Mouse (Mus musculus) heart, adult 2 months (tissue): ENCODE results near the gene Dab1. TPM values are rescaled to one million over a fixed set of nuclear protein-coding genes. Genes with fewer than 3 reads are reported as not detected.

Source experiments
- DNase-seq, 2 experiments: peaks; one replicate each; pipeline ENCODE4 v3.0.0; 2021
- H3K27ac ChIP-seq: fragments of 200-600 bp; 2 replicates; pipeline ENCODE4 v1.8.1; 2022
- H3K27me3 ChIP-seq: fragments of 200-500 bp; 2 replicates; pipeline ENCODE4 v1.6.1; 2012; ENCODE audit warnings: mild to moderate bottlenecking, low read length, inconsistent platforms, mixed read lengths; ENCODE audit not compliant: control insufficient read depth, insufficient read depth
- H3K36me3 ChIP-seq: fragments of 200-500 bp; 2 replicates; pipeline ENCODE4 v1.6.1; 2012; ENCODE audit warnings: low read length, inconsistent platforms; ENCODE audit not compliant: control insufficient read depth, insufficient read depth
- H3K4me1 ChIP-seq: fragments of 200-500 bp; 2 replicates; pipeline ENCODE4 v1.6.1; 2011; ENCODE audit warnings: low read length; ENCODE audit not compliant: control insufficient read depth, insufficient read depth
- H3K4me3 ChIP-seq: fragments of 200-600 bp; 2 replicates; pipeline ENCODE4 v1.8.1; 2022
- H3K79me2 ChIP-seq: fragments of 200-500 bp; replicated peaks from 2 replicates; pipeline ENCODE4 v1.6.1; 2012; ENCODE audit warnings: mild to moderate bottlenecking, inconsistent platforms, low read length, moderate library complexity, mixed read lengths; ENCODE audit not compliant: control insufficient read depth, insufficient read depth
- H3K9ac ChIP-seq: fragments of 200-500 bp; 2 replicates; pipeline ENCODE4 v1.6.1; 2012; ENCODE audit warnings: low read depth, mild to moderate bottlenecking, control low read depth, inconsistent platforms, low read length, mixed read lengths
- CTCF ChIP-seq: fragments of 200-600 bp; IDR thresholded peaks from 2 replicates; pipeline ENCODE4 v1.8.1; 2022; ENCODE audit warnings: antibody characterized with exemption, mild to moderate bottlenecking, moderate library complexity
- EP300 ChIP-seq: fragments of 200-500 bp; IDR thresholded peaks from 2 replicates; pipeline ENCODE4 v1.6.1; 2011; ENCODE audit warnings: low read depth, low read length, control low read depth; ENCODE audit not compliant: insufficient read depth
- POLR2A ChIP-seq: fragments of 200-500 bp; IDR thresholded peaks from 2 replicates; pipeline ENCODE4 v1.6.1; 2011; ENCODE audit warnings: mild to moderate bottlenecking, low read depth, low read length, control low read depth; ENCODE audit not compliant: insufficient read depth
- WGBS: fragments of 180-500 bp; shearing (Covaris S2); methylation state at CpG from one replicate; pipeline ENCODE4 v1.1.7; 2018; 5-methylcytosine and 5-hydroxymethylcytosine counted together
- intact Hi-C: fragments of 180-260 bp; cut with DNase I; formaldehyde crosslinking; loops from one replicate; pipeline ENCODE4 v1.15.1; 2025
- polyA plus RNA-seq: library from polyadenylated mRNA; depleted of rRNA; stranded (reverse); fragments of >200 nt; gene quantifications from 2 replicates; pipeline ENCODE4 v1.2.3, GENCODE M21; 2012
- total RNA-seq, 2 experiments: library from RNA; stranded (reverse); gene quantifications; 2 replicates each; pipeline ENCODE4 v1.2.3; 2021

Dab1 gene
- total and polyA plus RNA-seq, 3 experiments, result 0.21 TPM; not detected in 2

DNA sequence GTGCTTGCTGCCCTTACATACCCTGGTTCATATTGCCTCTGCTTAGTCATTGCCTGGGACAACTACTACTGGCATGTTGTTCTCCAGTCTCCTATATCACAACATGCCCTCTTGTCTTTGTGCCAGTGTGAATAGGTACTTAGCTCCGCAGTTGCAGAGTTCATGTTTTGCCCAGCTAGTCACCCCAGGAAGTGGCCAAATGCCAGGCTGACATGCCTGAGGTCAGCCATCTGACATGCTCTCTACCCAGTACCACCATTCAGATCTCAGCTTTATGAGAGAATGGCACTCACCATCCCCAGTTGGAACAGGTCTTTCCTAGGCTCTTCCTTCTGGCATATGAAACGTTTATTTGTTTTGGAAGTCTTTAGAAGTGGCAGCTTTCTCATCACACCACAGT, 355.4 kb downstream of the Dab1 start:
- 58% methylated on average over 2 of the region's 2 CpGs for WGBS
- H3K4me3 ChIP-seq, result no peak overlapping the region
- no peak overlapping the region for H3K9ac ChIP-seq
- TF ChIP-seq POLR2A, result no peak
- TF ChIP-seq CTCF, result no peak
- TF ChIP-seq EP300, result no peak
- no peaks in the 10 kb centered on the region for H3K4me1 ChIP-seq
- no peaks in the 10 kb centered on the region for H3K27me3 ChIP-seq
- H3K36me3 ChIP-seq, result no peaks in the 10 kb centered on the region
- no peaks in the 10 kb centered on the region for H3K79me2 ChIP-seq
- DNase-seq, result no peak
- intact Hi-C loops, result no loop called here
- H3K27ac ChIP-seq, result no peak overlapping the region

- Histone ChIP-seq H3K4me3 (no peak overlapping the region), H3K4me1 (no peaks in the 10 kb centered on the region), H3K36me3 (no peaks in the 10 kb centered on the region), H3K9ac (no peak overlapping the region), H3K79me2 (no peaks in the 10 kb centered on the region), H3K27ac (no peak overlapping the region), H3K27me3 (no peaks in the 10 kb centered on the region)
- DNase-seq, result no peak
- TF ChIP-seq POLR2A, result no peak
- no peak for TF ChIP-seq EP300
- no peak for TF ChIP-seq CTCF
- intact Hi-C loops, result no loop called here
- WGBS, result 74% methylated on average over 2 of the region's 2 CpGs
Measured at GRCm38 (mm10) chr4:103974946-103975345, 355.8 kb downstream of the Dab1 start.

DNA sequence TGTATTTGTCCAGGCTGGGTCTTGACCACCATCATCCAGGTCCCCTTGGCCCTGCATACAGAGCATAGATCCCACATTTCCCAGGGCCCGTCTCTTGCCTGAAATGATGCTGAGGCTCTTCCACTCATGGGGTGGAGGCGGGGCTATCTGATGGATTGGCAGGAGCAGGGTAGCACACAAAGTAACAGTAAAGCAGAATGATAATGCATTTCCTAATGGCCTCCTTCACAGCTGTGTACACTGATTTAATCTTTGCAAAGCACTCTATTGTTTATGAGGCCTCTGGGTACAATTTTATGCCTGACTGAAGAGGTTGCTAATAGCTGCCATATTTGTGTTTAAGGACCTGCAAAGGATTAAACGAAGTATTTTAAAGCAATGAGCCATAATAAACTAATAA, 374.7 kb downstream of the Dab1 start:
- Histone ChIP-seq H3K4me1 (no peaks in the 10 kb centered on the region), H3K27ac (no peak overlapping the region), H3K27me3 (no peaks in the 10 kb centered on the region), H3K9ac (no peak overlapping the region), H3K4me3 (no peak overlapping the region), H3K36me3 (no peaks in the 10 kb centered on the region), H3K79me2 (no peaks in the 10 kb centered on the region)
- intact Hi-C loops, result no loop called here
- 70% methylated on average over 3 of the region's 3 CpGs for WGBS
- TF ChIP-seq CTCF, result no peak
- no peak for TF ChIP-seq EP300
- TF ChIP-seq POLR2A, result no peak
- no peak for DNase-seq

DNA sequence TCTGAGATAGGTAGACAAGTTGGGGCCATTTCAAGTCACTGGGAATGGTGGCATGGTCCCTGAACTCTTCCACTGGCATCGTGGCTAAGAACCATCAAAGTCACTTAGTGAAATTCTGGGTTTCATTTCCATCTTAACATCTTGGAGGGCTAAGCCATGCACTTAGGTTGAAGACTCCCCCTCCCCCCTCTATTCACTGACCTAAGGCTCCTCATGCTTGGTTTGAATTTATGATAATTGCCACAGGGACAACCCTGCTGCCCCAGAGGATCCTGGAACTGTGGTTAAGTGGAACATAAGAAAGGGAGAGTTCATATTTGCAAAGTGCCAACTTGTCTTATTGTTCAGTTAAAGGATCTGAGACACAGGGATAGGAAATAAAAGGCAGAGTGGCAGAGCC, 375.2 kb downstream of the Dab1 start:
- intact Hi-C loops, result no loop called here
- TF ChIP-seq EP300 (no peak), CTCF (no peak), POLR2A (no peak)
- H3K27ac ChIP-seq, result no peak overlapping the region
- H3K36me3 ChIP-seq, result no peaks in the 10 kb centered on the region
- H3K4me1 ChIP-seq, result no peaks in the 10 kb centered on the region
- no peak for DNase-seq
- no peaks in the 10 kb centered on the region; the same call in 1 of the 2 replicates for H3K27me3 ChIP-seq
- 64% methylated on average over 1 of the region's 1 CpGs for WGBS
- no peaks in the 10 kb centered on the region for H3K79me2 ChIP-seq
- no peak overlapping the region for H3K4me3 ChIP-seq
- no peak overlapping the region for H3K9ac ChIP-seq

GRCm38 (mm10) chr4:104008406-104008805, 389.2 kb downstream of the Dab1 start:
- no peak for TF ChIP-seq EP300
- TF ChIP-seq POLR2A, result no peak
- no peak for TF ChIP-seq CTCF
- intact Hi-C loops, result no loop called here
- Histone ChIP-seq H3K4me3 (no peak overlapping the region), H3K79me2 (no peaks in the 10 kb centered on the region), H3K27ac (no peak overlapping the region), H3K4me1 (no peaks in the 10 kb centered on the region), H3K36me3 (no peaks in the 10 kb centered on the region), H3K27me3 (no peaks in the 10 kb centered on the region), H3K9ac (no peak overlapping the region)
- WGBS, result 52% methylated on average over 5 of the region's 5 CpGs
- no peak for DNase-seq

- no peaks in the 10 kb centered on the region for H3K27me3 ChIP-seq
- H3K27ac ChIP-seq, result no peak overlapping the region
- no peak for TF ChIP-seq EP300
- TF ChIP-seq POLR2A, result no peak
- TF ChIP-seq CTCF, result no peak
- no peak overlapping the region for H3K9ac ChIP-seq
- no peaks in the 10 kb centered on the region for H3K4me1 ChIP-seq
- no peak overlapping the region for H3K4me3 ChIP-seq
- intact Hi-C loops, result no loop called here
- H3K79me2 ChIP-seq, result no peaks in the 10 kb centered on the region
- 57% methylated on average over 4 of the region's 4 CpGs for WGBS
- no peaks in the 10 kb centered on the region for H3K36me3 ChIP-seq
- DNase-seq, result no peak
Measured at GRCm38 (mm10) chr4:104011683-104012082, 392.5 kb downstream of the Dab1 start.
